Mouse (Mus musculus): ENCODE data around the gene Cryab. TPM values are rescaled to one million over a fixed set of nuclear protein-coding genes. Genes with fewer than 3 reads are reported as not detected.
A peak's percentile ranks its signal among the peaks of the same experiment; 100 is the strongest.

Gene Cryab
- polyA plus RNA-seq, 1 experiment from 2014 or later = 9.1 TPM

- Histone ChIP-seq H3K9ac (replicated peaks) (peak within 1 kb of the TSS; percentile 61), H3K4me2 (ENCODE audit: low read depth, low read length) (peak within 1 kb of the TSS; percentile 53), H3K9me3 (ENCODE audit: low read length) (no peaks in the 10 kb centered on the region), H3K4me1 (ENCODE audit: insufficient read depth) (no peaks in the 10 kb centered on the region), H3K27ac (ENCODE audit: low read depth) (peak within 1 kb of the TSS; percentile 85), H3K27me3 (ENCODE audit: insufficient read depth, low read length) (no peaks in the 10 kb centered on the region), H3K4me3 (ENCODE audit: low read depth, low read length) (peak within 1 kb of the TSS; percentile 46), H3K36me3 (replicated peaks; ENCODE audit: insufficient read depth, low read length) (no peaks in the 10 kb centered on the region)
- 9% methylated on average over 19 of the region's 19 CpGs for WGBS (ENCODE audit: insufficient replicate concordance)
- DNase-seq (peak; percentile 60), ATAC-seq (peak; percentile 82)
- TF ChIP-seq CTCF (IDR thresholded peaks at IDR 0.05; ENCODE audit: low read depth) (peak; percentile 47), EP300 (IDR thresholded peaks at IDR 0.05; ENCODE audit: low read depth) (no peak)
Observed at GRCm38 (mm10) chr9:50746214-50746677, 4.9 kb upstream of the Cryab start, which contains the start of gene 2310030G06Rik. 2310030G06Rik (minus strand) TSS chr9:50746536.

- Histone ChIP-seq H3K27ac (ENCODE audit: low read depth) (no peak overlapping the region), H3K4me1 (ENCODE audit: insufficient read depth) (no peaks in the 10 kb centered on the region), H3K4me2 (ENCODE audit: low read depth, low read length) (no peak overlapping the region), H3K9me3 (ENCODE audit: low read length) (no peaks in the 10 kb centered on the region), H3K9ac (replicated peaks) (no peak overlapping the region), H3K4me3 (ENCODE audit: low read depth, low read length) (no peak overlapping the region), H3K36me3 (replicated peaks; ENCODE audit: insufficient read depth, low read length) (no peaks in the 10 kb centered on the region), H3K27me3 (ENCODE audit: insufficient read depth, low read length) (no peaks in the 10 kb centered on the region)
- TF ChIP-seq CTCF (IDR thresholded peaks at IDR 0.05; ENCODE audit: low read depth) = no peak
- ATAC-seq = no peak
- DNase-seq = no peak
- 75% methylated on average over 6 of the region's 6 CpGs for WGBS (ENCODE audit: insufficient replicate concordance)
Observed at GRCm38 (mm10) chr9:50750706-50751105, 419 bp upstream of the Cryab start.

GRCm38 (mm10) chr9:50752054-50752602 is 1.0 kb downstream of the Cryab start, which contains the start of gene Hspb2:
Hspb2 (minus strand) TSS chr9:50752354.
- H3K4me3 ChIP-seq (ENCODE audit: low read depth, low read length) = no peak within 1 kb of the TSS
- no peaks in the 10 kb centered on the region for H3K36me3 ChIP-seq (replicated peaks; ENCODE audit: insufficient read depth, low read length)
- 76% methylated on average over 14 of the region's 14 CpGs for WGBS (ENCODE audit: insufficient replicate concordance)
- ATAC-seq (no peak), DNase-seq (no peak)
- H3K27ac ChIP-seq (ENCODE audit: low read depth) = peak within 1 kb of the TSS; percentile 35; the same call in 1 of the 2 replicates
- no peaks in the 10 kb centered on the region for H3K9me3 ChIP-seq (ENCODE audit: low read length)
- H3K4me1 ChIP-seq (ENCODE audit: insufficient read depth) = no peaks in the 10 kb centered on the region
- no peaks in the 10 kb centered on the region for H3K27me3 ChIP-seq (ENCODE audit: insufficient read depth, low read length)
- no peak within 1 kb of the TSS for H3K9ac ChIP-seq (replicated peaks)
- 0 out of 2 replicates have a peak within 1 kb of the TSS, but pooled peaks have one; percentile 13 for H3K4me2 ChIP-seq (ENCODE audit: low read depth, low read length)
- TF ChIP-seq EP300 (IDR thresholded peaks at IDR 0.05; ENCODE audit: low read depth) = no peak
- TF ChIP-seq CTCF (IDR thresholded peaks at IDR 0.05; ENCODE audit: low read depth) = no peak

- WGBS (ENCODE audit: insufficient replicate concordance) = 78% methylated on average over 17 of the region's 17 CpGs
- ATAC-seq (no peak), DNase-seq (no peak)
- Histone ChIP-seq H3K9ac (replicated peaks) (no peak overlapping the region), H3K4me3 (ENCODE audit: low read depth, low read length) (no peak overlapping the region), H3K27ac (ENCODE audit: low read depth) (0 out of 2 replicates have a peak overlapping the region, but pooled peaks have one; percentile 35), H3K4me1 (ENCODE audit: insufficient read depth) (no peaks in the 10 kb centered on the region), H3K4me2 (ENCODE audit: low read depth, low read length) (0 out of 2 replicates have a peak overlapping the region, but pooled peaks have one; percentile 0), H3K27me3 (ENCODE audit: insufficient read depth, low read length) (no peaks in the 10 kb centered on the region), H3K36me3 (replicated peaks; ENCODE audit: insufficient read depth, low read length) (no peaks in the 10 kb centered on the region), H3K9me3 (ENCODE audit: low read length) (no peaks in the 10 kb centered on the region)
- no peak for TF ChIP-seq EP300 (IDR thresholded peaks at IDR 0.05; ENCODE audit: low read depth)
- TF ChIP-seq CTCF (IDR thresholded peaks at IDR 0.05; ENCODE audit: low read depth) = no peak
Observed at GRCm38 (mm10) chr9:50752784-50753615, 1.9 kb downstream of the Cryab start.

GRCm38 (mm10) chr9:50753947-50754346 is 2.8 kb downstream of the Cryab start:
- H3K9me3 ChIP-seq (ENCODE audit: low read length) = no peaks in the 10 kb centered on the region
- H3K4me2 ChIP-seq (ENCODE audit: low read depth, low read length) = no peak overlapping the region
- H3K4me3 ChIP-seq (ENCODE audit: low read depth, low read length) = no peak overlapping the region
- no peak for ATAC-seq
- H3K27ac ChIP-seq (ENCODE audit: low read depth) = no peak overlapping the region
- H3K9ac ChIP-seq (replicated peaks) = no peak overlapping the region
- WGBS (ENCODE audit: insufficient replicate concordance) = 43% methylated on average over 7 of the region's 7 CpGs
- H3K36me3 ChIP-seq (replicated peaks; ENCODE audit: insufficient read depth, low read length) = no peaks in the 10 kb centered on the region
- no peaks in the 10 kb centered on the region for H3K27me3 ChIP-seq (ENCODE audit: insufficient read depth, low read length)
- H3K4me1 ChIP-seq (ENCODE audit: insufficient read depth) = no peaks in the 10 kb centered on the region
- TF ChIP-seq CTCF (IDR thresholded peaks at IDR 0.05; ENCODE audit: low read depth) (no peak), EP300 (IDR thresholded peaks at IDR 0.05; ENCODE audit: low read depth) (no peak)
- no peak for DNase-seq

GRCm38 (mm10) chr9:50756711-50757110 is 5.6 kb downstream of the Cryab start:
- no peaks in the 10 kb centered on the region for H3K36me3 ChIP-seq (replicated peaks; ENCODE audit: insufficient read depth, low read length)
- ATAC-seq = no peak
- no peak for DNase-seq
- no peak overlapping the region for H3K4me2 ChIP-seq (ENCODE audit: low read depth, low read length)
- no peak overlapping the region for H3K9ac ChIP-seq (replicated peaks)
- TF ChIP-seq CTCF (IDR thresholded peaks at IDR 0.05; ENCODE audit: low read depth) (no peak), EP300 (IDR thresholded peaks at IDR 0.05; ENCODE audit: low read depth) (no peak)
- no peak overlapping the region for H3K27ac ChIP-seq (ENCODE audit: low read depth)
- H3K9me3 ChIP-seq (ENCODE audit: low read length) = no peaks in the 10 kb centered on the region
- no peaks in the 10 kb centered on the region for H3K27me3 ChIP-seq (ENCODE audit: insufficient read depth, low read length)
- no peaks in the 10 kb centered on the region for H3K4me1 ChIP-seq (ENCODE audit: insufficient read depth)
- no peak overlapping the region for H3K4me3 ChIP-seq (ENCODE audit: low read depth, low read length)
- 65% methylated on average over 5 of the region's 5 CpGs for WGBS (ENCODE audit: insufficient replicate concordance)
